8 mouse cellular contexts compared by ENCODE assay signal in the genomic region with DNA sequence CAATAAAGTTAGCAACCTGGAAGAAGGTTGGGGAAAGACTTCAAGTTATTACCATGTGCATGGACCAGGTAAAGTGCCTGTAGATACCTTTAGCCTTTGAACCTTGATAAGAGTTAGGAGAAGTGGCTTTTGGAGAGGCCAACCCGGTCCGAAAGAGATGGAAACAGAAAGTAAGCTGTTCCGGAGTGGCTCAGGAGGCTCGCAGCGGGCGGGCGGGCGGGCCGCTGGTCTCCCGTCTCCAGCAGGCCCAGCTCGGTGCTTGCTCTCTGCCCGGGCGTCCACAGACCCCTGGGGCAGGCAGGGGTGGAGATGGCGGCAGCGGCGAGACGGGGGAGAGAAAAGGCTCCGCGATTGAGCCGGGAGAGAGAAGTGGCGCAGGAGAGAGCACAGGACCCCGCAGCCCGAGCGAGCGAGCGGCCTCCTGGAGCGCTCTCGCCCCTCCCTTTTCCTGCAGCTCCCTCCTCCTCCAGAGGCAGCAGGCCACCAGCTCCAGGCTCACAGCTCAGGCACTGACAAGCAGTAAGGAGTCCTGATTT. TPM values are rescaled to one million over a fixed set of nuclear protein-coding genes. Genes with fewer than 3 reads are reported as not detected.
A peak's percentile ranks its signal among the peaks of the same experiment; 100 is the strongest.
DNase-seq lines count a peak whose midpoint lies in the region; ATAC-seq and TF ChIP-seq lines count a peak whose summit lies in the region.

A gene (minus strand): TSS at position 441 of the 536 bp plus-strand sequence.

- peak; percentile 48; the same call in 1 of the 2 replicates for TF ChIP-seq POLR2A in liver, adult 2 months (IDR thresholded peaks at IDR 0.05; ENCODE audit: extremely low read depth, insufficient read depth, low read length)
- TF ChIP-seq POLR2A in myocyte (IDR thresholded peaks at IDR 0.05; ENCODE audit: insufficient read length, low read depth), result peak; percentile 78

- peak within 1 kb of the TSS; percentile 15 for H3ac ChIP-seq in myocyte (ENCODE audit: control insufficient read depth, insufficient read length)

- no peaks in the 10 kb centered on the region for H3K79me2 ChIP-seq in liver, adult 2 months (ENCODE audit: control insufficient read depth, insufficient read depth, low read length)
- no peaks in the 10 kb centered on the region for H3K79me2 ChIP-seq in myocyte (ENCODE audit: control insufficient read depth, insufficient read depth)

- peak within 1 kb of the TSS; percentile 70 for H3K4me2 ChIP-seq in heart, embryonic 12.5 days
- peak within 1 kb of the TSS; percentile 58 for H3K4me2 ChIP-seq in kidney, postnatal 0 days (ENCODE audit: low read length)
- peak within 1 kb of the TSS; percentile 69 for H3K4me2 ChIP-seq in myocyte (ENCODE audit: low read depth)

- H3K9ac ChIP-seq in heart, embryonic 12.5 days, result peak within 1 kb of the TSS; percentile 97
- peak within 1 kb of the TSS; percentile 99 for H3K9ac ChIP-seq in kidney, postnatal 0 days (ENCODE audit: low read depth, low read length)
- H3K9ac ChIP-seq in liver, adult 2 months (ENCODE audit: low read depth, low read length), result peak within 1 kb of the TSS; percentile 97

- ATAC-seq in erythroblast, adult 5-6 weeks (replicated peaks; ENCODE audit: low FRiP score, poor library complexity, severe bottlenecking), result peak; percentile 95
- peak; percentile 89 for ATAC-seq in heart, embryonic 12.5 days (ENCODE audit: insufficient number of reproducible peaks, low FRiP score)
- peak; percentile 92 for ATAC-seq in kidney, postnatal 0 days (replicated peaks; ENCODE audit: low FRiP score, low read depth)

- H3K27me3 ChIP-seq in heart, embryonic 12.5 days (replicated peaks), result no peaks in the 10 kb centered on the region
- no peaks in the 10 kb centered on the region for H3K27me3 ChIP-seq in kidney, postnatal 0 days (ENCODE audit: insufficient read depth, low read length)
- no peaks in the 10 kb centered on the region for H3K27me3 ChIP-seq in liver, adult 2 months (ENCODE audit: control insufficient read depth, insufficient read depth, low read length)
- no peaks in the 10 kb centered on the region for H3K27me3 ChIP-seq in myocyte (ENCODE audit: control insufficient read depth, insufficient read depth, insufficient read length)
- H3K27me3 ChIP-seq in splenic B cell, adult 2 months (ENCODE audit: control insufficient read depth, insufficient read depth, low read length, poor library complexity, severe bottlenecking), result no peaks in the 10 kb centered on the region

- no peaks in the 10 kb centered on the region for H3K9me3 ChIP-seq in heart, embryonic 12.5 days (replicated peaks)
- no peaks in the 10 kb centered on the region for H3K9me3 ChIP-seq in kidney, postnatal 0 days (replicated peaks; ENCODE audit: low read length)

- no peaks in the 10 kb centered on the region for H3K36me3 ChIP-seq in heart, embryonic 12.5 days
- no peaks in the 10 kb centered on the region for H3K36me3 ChIP-seq in kidney, postnatal 0 days (ENCODE audit: insufficient read depth, low read length)
- no peaks in the 10 kb centered on the region for H3K36me3 ChIP-seq in liver, adult 2 months (ENCODE audit: control insufficient read depth, insufficient read depth, low read length)
- H3K36me3 ChIP-seq in myocyte (ENCODE audit: control insufficient read depth, insufficient read depth), result no peaks in the 10 kb centered on the region
- no peaks in the 10 kb centered on the region for H3K36me3 ChIP-seq in splenic B cell, adult 2 months (ENCODE audit: control insufficient read depth, insufficient read depth, low read length, poor library complexity, severe bottlenecking)

- peaks cover 26% of the 10 kb centered on the region for H3K4me1 ChIP-seq in heart, embryonic 12.5 days (replicated peaks)
- peaks cover 12% of the 10 kb centered on the region for H3K4me1 ChIP-seq in kidney, postnatal 0 days (replicated peaks; ENCODE audit: insufficient read depth, low read length)
- no peaks in the 10 kb centered on the region; the same call in 1 of the 2 replicates for H3K4me1 ChIP-seq in liver, adult 2 months (ENCODE audit: control insufficient read depth, insufficient read depth, low read length)

- peak; percentile 51 for TF ChIP-seq CTCF in kidney, postnatal 0 days (IDR thresholded peaks at IDR 0.05; ENCODE audit: low read depth)
- peak; percentile 26; the same call in 1 of the 2 replicates for TF ChIP-seq CTCF in liver, adult 2 months (IDR thresholded peaks at IDR 0.05; ENCODE audit: low read depth, low read length)

- H3K4me3 ChIP-seq in heart, embryonic 12.5 days, result peak within 1 kb of the TSS; percentile 89
- H3K4me3 ChIP-seq in kidney, postnatal 0 days (replicated peaks; ENCODE audit: low read depth, low read length), result peak within 1 kb of the TSS; percentile 72
- peak within 1 kb of the TSS; percentile 97 for H3K4me3 ChIP-seq in liver, adult 2 months (ENCODE audit: insufficient read depth, low read depth, low read length)
- peak within 1 kb of the TSS; percentile 31 for H3K4me3 ChIP-seq in myocyte

- peak within 1 kb of the TSS; percentile 99 for H3K27ac ChIP-seq in heart, embryonic 12.5 days (ENCODE audit: poor library complexity, severe bottlenecking)
- peak within 1 kb of the TSS; percentile 99 for H3K27ac ChIP-seq in kidney, postnatal 0 days
- H3K27ac ChIP-seq in liver, adult 2 months (replicated peaks; ENCODE audit: insufficient read depth, low read depth, low read length), result peak within 1 kb of the TSS; percentile 97

- DNase-seq in CD4-positive helper T cell, adult 2 months (ENCODE audit: low read depth, low spot score), result peak; percentile 76
- DNase-seq in brain, adult 2 months (ENCODE audit: low read depth, low spot score), result peak; percentile 86
- DNase-seq in kidney, postnatal 0 days (ENCODE audit: low spot score), result peak; percentile 95
- DNase-seq in liver, adult 2 months (ENCODE audit: extremely low read depth, low read depth, low spot score), result peak; percentile 78
- DNase-seq in splenic B cell, adult 2 months (ENCODE audit: low read depth, low spot score), result peak; percentile 45

- under 1% methylated on average over 28 of the region's 28 CpGs for WGBS in heart, embryonic 12.5 days
- 0% methylated on average over 28 of the region's 28 CpGs for WGBS in kidney, postnatal 0 days
- under 1% methylated on average over 28 of the region's 28 CpGs for WGBS in liver, adult 2 months

TF ChIP-seq in myocyte, 11 proteins besides CTCF, POLR2A, EP300 and RAD21:
- TF ChIP-seq TCF12 (IDR thresholded peaks at IDR 0.05; ENCODE audit: insufficient read depth, poor library complexity, severe bottlenecking) (no peak), POLR2AphosphoS2 (IDR thresholded peaks at IDR 0.05; ENCODE audit: insufficient read length, low read depth) (peak; percentile 52), MYOG (IDR thresholded peaks at IDR 0.05; ENCODE audit: control insufficient read depth in 1 of 3, insufficient read depth in 1 of 3, insufficient read length in 2 of 3, low read depth in 2 of 3) (no peak), SRF (IDR thresholded peaks at IDR 0.05; ENCODE audit: control insufficient read depth, insufficient read length, low read depth) (no peak), TCF3 (IDR thresholded peaks at IDR 0.05; ENCODE audit: insufficient read length, low read depth) (no peak), E2F4 (IDR thresholded peaks at IDR 0.05; ENCODE audit: insufficient read depth) (no peak)

RNA-seq across cellular contexts. Expression of the gene that starts here (rescaled TPM):
- 0.63 TPM in 1 of 2 replicates, not detected in the other for total RNA-seq in erythroblast, adult 5-6 weeks (2015; ENCODE audit: low replicate concordance)
- total RNA-seq in erythroblast, adult 5-6 weeks (2017; ENCODE audit: low replicate concordance), result 2.5 and 2.8 TPM in 2 replicates
- 2.6 and 3.1 TPM in 2 replicates for polyA plus RNA-seq in heart, embryonic 12.5 days (2016; fragmentation: Nextera tagmentation; extraction: Ambion mirVana)
- polyA plus RNA-seq in kidney, postnatal 0 days (2015; fragmentation: Nextera tagmentation; extraction: Ambion mirVana), result 2.0 and 2.2 TPM in 2 replicates
- 16.6 and 16.7 TPM in 2 replicates for total RNA-seq in liver, adult 2 months (2014; rRNA removed)
- 5.1 and 7.8 TPM in 2 replicates for polyA plus RNA-seq in liver, adult 2 months (2012; rRNA removed)
- polyA plus RNA-seq in myocyte (2012; fragmentation: generic; extraction: Trizol), result 1.1 TPM

Comparison
In these comparisons a context has a peak if more than half of its experiments do, and no peak if none do; other contexts are left out.
1. Peak in every context shown above with its lines: DNase-seq, ATAC-seq, H3K4me3 ChIP-seq and H3K27ac ChIP-seq.
2. DNase-seq: peak in every context shown above with its lines; median percentile 95 in kidney, postnatal 0 days; 86 in brain, adult 2 months; 78 in liver, adult 2 months; 76 in CD4-positive helper T cell, adult 2 months; 45 in splenic B cell, adult 2 months.
3. H3K4me3 ChIP-seq: peak in every context shown above with its lines; median percentile 97 in liver, adult 2 months; 89 in heart, embryonic 12.5 days; 72 in kidney, postnatal 0 days; 31 in myocyte.